Mouse (Mus musculus): ENCODE results near the gene A230050P20Rik.

GRCm38 (mm10) chr9:20893590-20894343 is 25.3 kb downstream of the A230050P20Rik start:
- TF ChIP-seq CTCF (IDR thresholded peaks at IDR 0.05; ENCODE audit: borderline replicate concordance, insufficient read depth, low read length) = no peak
- peak; percentile 26; the same call in 1 of the 2 replicates for TF ChIP-seq POLR2A (IDR thresholded peaks at IDR 0.05; ENCODE audit: low read depth, low read length)

All from embryonic fibroblast, embryonic 13.5 days (primary cell).